Mouse (Mus musculus) embryo, embryonic 10.5 days (tissue): ENCODE results near the gene Arhgdia.
"Not testable (repeated sequence)": the region's sequence is repeated elsewhere in the genome, so short reads cannot be mapped to it uniquely, and the experiment has no call there.

Source experiments
- DNase-seq: peaks from one replicate; pipeline ENCODE4 v3.0.0-alpha.2; 2015; ENCODE audit warnings: low spot score

Arhgdia gene

DNA sequence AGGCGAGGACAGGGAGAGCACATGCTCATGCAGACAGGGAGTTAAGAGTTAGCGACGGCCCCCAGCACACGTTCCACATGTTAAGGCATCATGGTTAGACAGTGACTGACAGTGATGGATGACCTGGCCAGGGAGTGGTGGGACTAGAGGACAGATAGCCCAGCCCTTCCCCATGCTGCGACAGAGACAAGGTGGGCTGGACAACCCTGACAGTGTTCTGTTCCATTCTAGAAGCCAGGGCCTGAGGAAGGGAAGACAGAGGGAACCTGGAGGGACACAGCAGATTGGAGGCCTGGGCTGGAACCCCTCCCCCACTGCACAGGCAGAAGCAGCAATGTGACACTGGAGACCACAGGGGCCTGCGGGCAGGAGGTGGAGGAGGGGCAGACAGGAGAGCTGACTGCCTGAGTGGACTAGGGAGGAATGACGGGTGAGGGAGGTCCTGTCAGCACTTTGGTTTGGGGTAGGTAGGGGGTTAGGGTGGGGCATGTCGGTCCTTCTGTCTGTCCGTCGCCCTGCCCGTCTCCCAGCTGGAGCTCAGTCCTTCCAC, 2.7 kb downstream of the Arhgdia start:
- no peak for DNase-seq

DNA sequence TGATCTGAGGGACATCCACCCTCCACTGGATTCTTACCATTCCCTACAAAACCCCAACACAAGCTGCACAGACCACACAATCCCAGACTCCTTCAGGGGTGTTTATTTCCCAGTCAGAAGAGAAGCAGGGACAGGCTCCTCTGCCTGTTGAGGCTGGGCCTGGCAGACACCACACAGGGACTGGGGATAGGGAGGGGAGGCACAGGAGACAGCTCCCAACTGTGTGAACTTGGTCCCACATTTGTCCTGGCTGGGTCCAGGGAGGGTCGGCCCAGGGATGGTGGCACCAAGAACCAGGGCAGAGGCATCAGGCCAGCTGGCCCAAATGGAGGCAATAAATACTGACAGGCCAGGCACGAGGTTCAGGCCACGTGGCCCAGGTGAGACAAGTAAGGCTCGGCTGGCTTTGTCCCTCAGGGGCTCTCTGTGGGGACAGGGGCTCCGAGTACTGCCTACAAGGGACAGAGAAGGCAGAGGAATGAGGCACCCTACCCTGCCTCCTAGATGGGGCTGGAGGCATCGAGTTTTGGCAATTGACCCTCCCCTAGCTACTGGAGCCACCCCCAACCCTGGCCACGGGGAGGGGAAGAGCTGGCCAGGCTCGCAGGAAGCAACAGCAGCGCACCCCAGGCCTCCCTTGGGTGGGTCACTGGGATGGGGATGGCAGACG, 3.3 kb downstream of the Arhgdia start:
- no peak for DNase-seq

DNA sequence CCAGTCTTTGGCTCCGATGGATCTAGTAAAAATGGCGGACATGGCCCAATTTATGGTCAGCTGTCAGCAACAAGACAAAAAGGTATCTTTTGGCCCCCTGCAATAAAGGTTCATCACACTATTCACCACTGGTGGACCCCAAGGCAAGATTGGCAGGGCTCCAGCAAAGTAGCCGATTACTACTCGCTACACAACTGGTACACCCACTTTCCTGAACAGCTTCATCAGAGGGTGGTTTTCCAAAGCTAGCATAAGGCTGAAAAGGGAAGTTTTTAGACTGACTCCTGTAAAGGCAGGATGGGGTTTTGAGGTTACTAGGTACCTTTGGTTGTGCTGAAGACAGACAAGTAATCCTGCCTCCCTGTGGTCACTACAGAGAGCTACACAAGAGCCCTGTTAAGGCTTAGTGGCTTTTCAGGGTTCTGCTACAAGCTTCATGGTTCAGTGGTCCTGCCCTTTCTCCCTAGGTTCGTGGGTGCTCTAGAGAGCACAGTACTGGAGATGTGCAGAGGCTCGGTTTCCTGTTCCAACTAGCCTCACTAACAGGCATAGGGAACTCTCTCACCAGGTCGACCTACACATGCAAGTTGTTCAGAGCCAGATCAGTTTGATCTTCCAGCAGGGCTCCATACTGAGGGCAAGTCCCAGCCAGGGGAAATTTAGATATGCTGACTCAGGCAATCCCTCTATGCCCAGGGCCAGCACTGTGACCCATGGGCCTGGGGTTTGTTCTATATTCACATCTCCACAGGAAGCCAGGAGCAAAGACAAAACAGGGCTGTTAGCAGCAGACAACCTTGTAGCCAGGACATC, 4.0 kb downstream of the Arhgdia start:
- peak; percentile 35 for DNase-seq

DNA sequence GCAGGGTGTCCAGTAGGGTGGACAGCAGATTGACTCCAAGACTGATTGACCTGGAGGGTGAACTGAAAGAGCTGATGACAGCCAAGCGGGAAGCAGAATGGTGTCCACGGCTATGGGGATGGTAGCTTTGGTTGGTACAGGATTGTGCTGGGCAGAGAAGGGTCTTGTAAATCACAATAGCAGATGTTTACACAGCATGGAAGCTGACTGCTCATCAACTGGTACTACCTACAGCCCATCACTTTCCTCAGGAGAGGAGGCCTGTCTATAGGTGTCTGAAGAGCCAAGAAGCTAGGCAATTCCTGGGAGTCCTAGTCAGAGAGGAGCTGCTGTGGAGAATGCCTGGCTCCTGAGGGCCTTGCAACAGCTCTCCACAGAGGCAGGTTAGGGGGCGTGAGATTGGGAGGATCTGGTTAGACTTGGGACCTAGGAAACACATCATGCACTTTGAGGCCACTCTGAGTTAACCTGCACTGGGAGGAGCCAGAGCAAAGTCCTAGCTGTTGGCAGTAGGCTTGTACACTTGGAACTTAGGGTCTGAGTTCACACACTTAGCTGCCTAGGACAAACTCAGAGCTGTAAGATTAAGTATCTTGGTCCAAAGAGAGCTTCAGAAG, 5.0 kb downstream of the Arhgdia start:
- DNase-seq, result no peak

DNA sequence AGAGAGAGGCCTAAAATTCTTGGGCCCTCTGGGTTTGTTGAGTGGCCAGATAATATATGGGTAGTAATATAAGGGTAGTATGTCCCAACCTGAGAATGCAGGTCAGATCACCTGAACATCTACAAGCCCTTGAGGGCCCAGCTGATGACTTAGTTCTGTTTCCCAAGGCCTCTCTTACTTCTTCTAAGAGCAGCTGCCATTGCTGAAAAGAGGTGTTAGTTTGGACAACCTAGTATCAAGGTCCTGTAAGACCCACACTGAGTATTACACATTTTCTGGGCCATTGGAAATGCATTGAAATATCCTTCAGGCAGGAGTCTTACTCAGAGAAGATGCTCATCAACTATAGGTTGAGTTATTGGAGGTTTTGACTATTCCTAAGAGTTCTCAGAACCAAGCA, 5.5 kb downstream of the Arhgdia start:
- no peak for DNase-seq

DNA sequence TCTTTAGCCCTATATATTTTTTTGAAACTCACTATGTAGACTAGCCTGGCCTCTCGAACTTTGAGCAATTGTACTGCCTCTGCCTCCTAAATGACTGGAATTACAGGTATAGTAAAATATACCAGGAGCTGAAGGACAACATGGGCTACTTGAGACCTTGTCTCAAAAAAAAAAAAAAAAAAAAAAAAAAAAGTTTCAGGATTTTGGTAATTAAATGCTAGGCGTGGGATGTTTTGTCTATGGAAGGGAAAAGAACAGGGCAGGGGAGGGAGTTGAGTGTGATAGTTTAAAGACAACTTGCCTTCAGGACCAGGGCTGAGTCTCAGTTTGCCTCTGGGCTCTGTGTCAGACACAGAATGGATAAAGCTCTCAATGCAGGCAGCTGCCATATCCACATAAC, 6.4 kb downstream of the Arhgdia start:
- DNase-seq, result no peak

DNA sequence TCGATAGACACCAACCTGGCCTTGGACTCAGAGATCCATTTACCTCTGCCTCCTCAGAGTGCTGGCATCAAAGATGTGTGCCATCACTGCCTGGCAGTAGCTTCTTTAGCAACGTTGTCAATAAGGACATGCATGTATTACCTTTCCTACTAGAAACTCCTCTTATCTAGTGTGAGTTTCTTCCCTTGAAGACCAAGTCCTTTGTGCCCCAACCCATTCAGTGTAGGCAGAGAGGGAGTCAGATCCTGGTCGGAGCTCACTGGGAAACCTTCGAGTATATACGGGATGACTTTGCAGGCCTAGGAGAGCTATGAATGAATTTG, 7.2 kb downstream of the Arhgdia start:
- DNase-seq, result no peak

DNA sequence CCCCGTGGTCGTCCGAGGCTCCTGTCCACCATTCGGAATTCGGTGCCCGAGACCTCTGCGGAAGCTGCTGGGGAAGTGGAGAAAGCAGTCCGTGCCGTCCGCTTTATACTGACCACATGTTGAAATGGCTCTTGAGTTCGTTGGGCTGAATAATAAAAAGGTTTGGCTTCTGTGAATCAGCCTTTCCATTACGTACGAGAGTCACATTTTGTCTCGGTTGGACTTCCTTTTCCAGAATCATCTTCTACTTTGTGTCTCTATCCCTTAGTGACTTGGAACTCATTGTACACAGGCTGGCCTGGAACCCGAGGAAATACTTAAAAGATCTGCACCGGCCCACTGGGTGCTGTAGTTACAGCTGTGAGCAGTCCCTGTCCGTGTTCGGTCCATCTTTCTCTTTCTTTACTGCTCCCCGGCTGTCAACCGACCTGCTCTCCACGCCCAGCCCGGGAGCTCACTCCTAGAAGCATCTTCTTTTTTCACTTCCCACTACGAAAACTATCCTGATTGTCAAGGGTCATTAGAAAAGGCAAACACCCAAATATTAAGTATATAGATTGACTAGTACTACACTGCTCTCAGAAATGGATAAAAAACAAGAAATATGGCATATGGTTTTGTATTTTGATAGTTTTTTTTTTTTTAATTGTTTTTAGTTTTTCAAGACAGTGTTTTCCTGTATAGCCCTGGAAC, 7.7 kb downstream of the Arhgdia start:
- DNase-seq, result no peak

DNA sequence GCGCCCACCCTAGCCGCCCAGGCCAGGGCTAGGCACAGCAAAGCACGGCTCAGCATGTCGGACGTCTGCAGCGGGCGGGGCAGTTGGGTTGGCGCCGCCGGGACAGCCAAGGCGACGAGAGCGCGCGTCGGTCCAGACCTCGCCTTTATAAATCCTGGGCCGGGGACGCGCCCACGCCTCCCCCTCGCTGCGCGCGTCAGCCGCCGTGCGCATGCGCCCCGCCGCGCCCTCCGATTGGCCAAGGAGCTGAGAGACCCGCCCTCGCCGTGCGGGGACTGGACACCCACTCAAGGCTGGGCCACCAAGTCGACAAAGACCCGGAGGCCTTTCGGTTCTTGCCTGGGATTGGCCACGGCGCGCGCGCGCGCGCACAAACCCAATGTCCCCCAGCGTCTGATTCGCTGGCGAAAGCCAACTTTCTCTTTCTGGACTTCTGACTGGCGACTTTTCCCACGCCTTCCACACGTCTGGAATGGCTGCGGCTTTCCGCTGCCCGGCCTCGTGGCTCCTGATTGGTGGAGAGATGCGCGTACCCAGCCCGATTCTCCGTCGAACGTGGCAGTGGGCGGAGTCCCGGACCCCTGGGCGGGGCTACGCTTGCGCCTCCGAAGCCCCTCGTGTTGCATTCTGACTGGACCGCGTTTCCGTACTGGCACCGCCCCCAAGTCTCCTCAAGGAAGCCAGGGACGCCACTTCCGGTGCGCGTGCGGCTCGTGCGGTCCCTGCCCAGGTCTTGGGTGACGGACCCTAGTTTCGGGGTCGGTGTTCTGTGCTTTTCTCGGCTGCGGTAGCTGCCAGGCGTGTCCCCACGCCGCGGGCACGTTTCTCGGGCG, 8.5 kb downstream of the Arhgdia start, which contains the start of gene P4hb:
Gene P4hb, minus strand, starts transcription at position 502 of the 833 bp plus-strand sequence.
- peak; percentile 99 for DNase-seq

DNA sequence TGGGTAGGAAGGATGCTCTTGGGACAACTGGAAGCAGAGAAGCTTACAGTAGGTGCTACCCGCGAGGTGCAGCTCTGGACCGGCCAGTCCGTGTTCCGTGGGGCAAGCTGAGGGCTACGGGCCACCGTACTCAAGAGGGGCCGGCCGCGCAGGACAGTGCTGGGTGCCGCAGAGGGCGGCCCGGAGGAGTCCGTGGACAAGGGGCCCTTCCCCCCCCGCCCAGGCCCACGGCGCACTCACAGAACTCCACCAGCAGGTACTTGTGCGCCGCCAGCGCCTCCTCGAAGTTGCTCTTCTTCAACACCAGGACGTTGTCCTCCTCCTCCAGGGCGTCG, 9.0 kb downstream of the Arhgdia start:
- DNase-seq, result no peak

DNA sequence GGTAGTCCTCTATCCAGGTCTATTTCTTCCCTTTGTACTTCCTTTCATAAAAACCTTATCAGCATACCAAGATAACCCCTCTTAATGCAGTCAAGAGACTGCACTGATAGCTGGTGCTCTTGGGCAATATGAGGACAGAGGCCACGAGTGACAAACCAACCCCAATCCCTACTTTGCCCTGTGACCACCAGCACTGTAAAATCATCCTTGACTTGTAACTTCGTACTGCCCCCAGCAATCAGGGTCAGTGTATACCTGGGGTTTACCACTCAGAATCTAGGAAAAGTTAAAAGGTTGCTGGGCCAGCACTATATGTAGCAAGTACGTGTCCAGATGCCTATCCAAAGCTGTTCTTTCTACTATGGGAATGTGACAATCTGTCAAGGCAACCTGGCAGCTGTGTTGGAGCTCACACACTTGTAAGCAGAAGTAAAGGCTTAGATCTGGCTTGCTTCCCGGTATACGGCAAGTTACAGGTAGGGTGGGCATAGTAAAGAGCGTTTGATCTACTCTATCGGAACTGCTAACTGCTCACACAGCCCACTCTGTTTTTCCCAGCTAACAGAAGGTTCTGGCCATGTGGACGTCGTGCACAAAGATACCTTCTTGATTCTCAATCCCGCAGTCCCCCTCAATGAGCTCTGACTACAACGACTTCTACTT, 9.5 kb downstream of the Arhgdia start:
- no peak for DNase-seq

DNA sequence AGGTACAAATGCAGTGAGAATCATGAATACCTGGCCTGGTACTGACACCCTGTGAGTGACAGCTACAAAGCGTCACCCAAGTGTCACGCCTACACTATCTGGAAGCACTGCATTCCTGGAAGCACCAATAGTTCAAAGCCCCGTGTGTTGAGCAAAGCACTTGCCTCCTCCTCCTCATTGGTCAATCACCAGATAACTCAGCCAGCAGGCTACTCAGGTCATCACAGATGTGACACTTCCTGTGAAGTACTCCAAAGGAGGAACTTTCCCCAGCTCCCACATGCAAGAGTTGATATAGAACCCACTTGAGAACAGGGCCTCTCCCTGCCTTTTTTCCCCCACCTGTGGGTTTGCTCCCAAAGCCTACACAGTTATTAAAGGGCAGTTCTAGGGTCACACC, 10.3 kb downstream of the Arhgdia start:
- DNase-seq, result no peak

DNA sequence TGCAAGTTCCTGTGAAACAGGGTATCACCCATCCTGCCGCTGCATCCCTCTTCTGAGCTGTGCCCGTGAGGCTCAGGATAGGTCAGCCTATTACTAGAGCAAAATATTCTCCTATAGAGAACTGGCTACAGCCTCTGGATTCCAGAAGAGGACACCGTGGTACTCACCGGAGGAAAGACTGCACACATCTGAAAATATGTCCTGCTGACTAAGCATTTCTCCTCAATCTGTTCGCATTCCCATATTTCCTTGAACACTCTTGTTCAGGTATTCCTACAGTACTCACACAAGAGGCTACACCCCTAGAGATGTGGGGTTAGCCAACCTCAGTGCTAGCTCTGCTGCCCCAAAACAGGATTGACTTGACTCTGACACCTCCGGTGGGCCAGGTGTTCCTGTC, 13.1 kb downstream of the Arhgdia start:
- DNase-seq, result no peak

DNA sequence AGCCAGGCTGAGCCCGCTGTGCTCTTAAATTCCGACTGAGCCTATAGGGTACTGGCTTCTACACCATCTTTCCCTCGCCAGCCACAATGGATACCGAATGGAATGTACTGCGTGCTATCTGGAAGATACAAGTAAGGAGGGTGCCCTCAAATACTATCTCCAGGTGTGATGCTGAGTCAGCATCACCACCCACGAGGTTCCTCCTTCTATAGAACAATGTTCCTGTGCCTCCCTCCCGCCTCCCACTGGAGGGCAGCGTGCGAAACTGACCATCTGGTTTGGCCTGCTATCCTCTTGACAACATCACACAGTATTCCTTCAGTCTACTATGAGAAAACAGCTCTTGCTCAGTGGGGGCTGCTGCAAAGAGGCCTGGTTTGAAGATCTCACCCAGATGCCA, 16.3 kb downstream of the Arhgdia start:
- DNase-seq, result no peak

DNA sequence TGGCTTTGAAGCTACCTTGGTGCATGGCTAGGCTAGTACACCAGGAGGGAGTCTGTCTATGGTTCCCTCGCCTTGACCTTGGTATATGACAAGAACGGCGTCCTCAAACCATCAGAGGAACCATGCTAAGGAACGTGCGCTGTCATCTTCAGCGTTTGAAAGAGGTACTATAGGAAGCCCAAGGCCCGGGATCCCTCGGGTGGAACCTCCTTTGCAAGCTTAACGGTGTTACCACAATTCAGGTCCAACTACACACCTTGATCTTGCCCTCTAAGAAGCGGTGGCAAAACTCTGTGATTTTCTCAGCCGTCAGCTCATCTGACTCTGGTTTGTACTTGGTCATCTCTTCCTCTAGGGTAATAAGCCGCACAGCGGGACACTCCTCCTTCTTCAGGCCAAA, 18.5 kb downstream of the Arhgdia start:
- DNase-seq, result no peak

DNA sequence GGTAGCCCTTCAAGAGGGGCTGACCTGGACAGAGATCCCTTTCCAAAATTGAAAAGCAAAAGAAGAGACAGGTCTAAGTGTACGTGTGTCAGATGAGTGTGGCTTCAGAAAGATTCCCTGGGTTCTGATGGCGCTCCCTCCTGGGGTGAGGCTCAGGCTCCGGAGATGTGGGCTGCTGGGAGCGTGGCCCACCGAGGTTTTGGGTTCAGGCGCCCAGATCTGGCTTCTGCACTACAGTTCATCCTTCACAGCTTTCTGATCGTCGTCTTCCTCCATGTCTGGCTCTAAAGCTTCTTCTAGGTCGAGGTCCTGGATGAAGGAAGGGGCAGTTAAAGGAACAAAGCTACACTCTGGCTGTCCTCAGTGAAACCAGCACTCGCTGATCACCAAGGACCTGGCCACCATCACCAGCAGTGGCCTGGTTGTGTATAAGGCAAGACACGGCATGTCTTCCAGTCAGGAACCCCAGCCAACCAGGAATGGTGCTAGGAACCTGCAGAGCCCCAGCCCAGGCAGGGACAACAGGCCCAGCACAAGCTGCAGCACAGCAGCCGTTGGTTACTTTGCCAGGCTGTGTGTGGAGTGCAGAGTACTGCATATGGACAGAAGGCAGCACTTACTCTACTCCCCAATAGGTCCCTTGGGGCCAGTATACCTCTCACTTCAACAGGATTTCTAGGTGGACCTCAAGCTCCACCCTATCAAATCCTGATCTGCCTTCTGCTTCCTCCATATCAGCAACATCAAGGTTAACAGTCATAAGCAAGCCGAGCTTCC, 20.3 kb downstream of the Arhgdia start:
- no peak for DNase-seq

DNA sequence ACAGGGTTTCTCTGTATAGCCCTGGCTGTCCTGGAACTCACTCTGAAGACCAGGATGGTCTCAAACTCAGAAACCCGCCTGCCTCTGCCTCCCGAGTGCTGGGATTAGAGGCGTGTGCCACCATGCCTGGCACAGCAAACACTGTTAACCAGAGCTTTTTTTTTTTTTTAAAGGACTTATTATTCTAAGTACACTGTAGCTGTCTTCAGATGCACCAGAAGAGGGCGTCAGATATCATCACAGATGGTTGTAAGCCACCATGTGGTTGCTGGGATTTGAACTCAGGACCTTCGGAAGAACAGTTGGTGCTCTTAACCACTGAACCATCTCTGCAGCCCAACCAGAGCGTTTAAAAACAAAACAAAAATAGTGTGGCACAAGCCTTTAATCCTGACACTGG, 22.6 kb downstream of the Arhgdia start:
- not testable (repeated sequence) for DNase-seq

DNA sequence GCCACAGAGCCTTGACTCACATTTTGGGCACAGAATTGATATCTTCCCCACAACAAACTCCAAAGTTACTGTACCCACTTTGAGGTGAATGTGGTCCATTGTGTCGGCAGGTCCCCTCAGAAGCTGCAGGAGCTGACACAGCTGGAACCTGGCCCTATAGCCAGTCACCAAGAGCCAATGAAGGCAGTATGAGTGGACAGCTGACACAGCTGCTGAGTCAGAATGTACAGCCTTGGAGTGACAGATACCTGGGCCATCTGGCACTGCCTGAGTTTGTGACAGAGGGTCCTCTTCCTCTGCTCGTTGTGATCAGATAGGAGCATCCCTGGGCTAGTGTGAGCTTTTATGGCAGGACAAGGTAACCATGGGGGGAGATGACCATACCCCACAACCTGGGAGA, 26.2 kb downstream of the Arhgdia start:
- no peak for DNase-seq

DNA sequence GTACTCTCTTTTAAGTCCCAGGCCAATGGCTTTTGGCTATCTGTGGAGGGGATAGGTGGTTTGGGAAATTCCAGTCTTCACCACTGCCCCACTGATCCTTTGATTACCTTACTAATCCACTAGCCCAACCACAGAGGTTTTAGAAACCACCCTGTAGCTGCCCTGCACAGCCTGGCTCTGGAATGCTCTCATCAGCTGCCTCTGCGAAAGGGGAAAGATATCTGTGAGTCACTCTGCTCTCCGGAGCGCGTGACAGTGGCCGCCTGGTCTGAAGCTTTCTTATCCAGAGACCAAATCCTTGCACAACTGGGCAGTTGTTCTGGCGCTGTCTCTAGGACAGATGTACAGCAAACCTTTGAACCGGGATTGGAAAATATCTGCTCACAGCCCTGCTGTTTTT, 26.6 kb downstream of the Arhgdia start:
- DNase-seq, result no peak

DNA sequence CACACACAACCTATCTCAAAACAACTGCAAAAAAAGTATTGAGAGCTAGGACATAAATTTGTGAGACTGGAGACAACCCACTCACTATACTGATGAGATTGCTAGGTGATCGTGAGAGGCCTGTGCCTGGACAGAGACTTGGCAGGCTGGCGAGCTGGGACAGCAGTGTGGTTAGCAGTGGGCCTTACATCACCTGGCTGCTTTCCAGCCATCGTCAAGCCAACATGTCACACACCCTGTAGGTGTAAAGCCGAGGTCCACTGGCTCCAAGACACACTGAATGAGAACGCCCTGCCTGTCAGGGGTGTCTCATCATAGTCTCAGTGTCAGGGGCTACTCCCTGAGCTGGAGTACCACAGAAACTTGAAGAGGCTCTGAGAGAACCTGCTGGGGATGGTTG, 28.7 kb downstream of the Arhgdia start:
- DNase-seq, result no peak
